Mouse (Mus musculus) thymus, postnatal 36 days (tissue): Measurements from ENCODE around the gene Ccdc40.

Source experiments
- DNase-seq, 2 experiments: peaks; one replicate each; pipeline ENCODE4 v3.0.0; 2022; ENCODE audit warnings: mixed read lengths in 2 of 2

The Ccdc40 gene

GRCm38 (mm10) chr11:119208870-119209370, 19.5 kb upstream of the Ccdc40 start:
- no peak for DNase-seq

GRCm38 (mm10) chr11:119209371-119210025, 18.9 kb upstream of the Ccdc40 start:
- no peak for DNase-seq

GRCm38 (mm10) chr11:119210321-119211100, 17.9 kb upstream of the Ccdc40 start:
- no peak for DNase-seq

GRCm38 (mm10) chr11:119211604-119212309, 16.6 kb upstream of the Ccdc40 start:
- DNase-seq: no peak

- no peak for DNase-seq
Observed at GRCm38 (mm10) chr11:119213166-119213885, 15.0 kb upstream of the Ccdc40 start.

GRCm38 (mm10) chr11:119215038-119215904, 13.1 kb upstream of the Ccdc40 start:
- peak in 1 of 2 experiments; percentile 10 for DNase-seq

- DNase-seq: peak in 1 of 2 experiments; percentile 32
Observed at GRCm38 (mm10) chr11:119215905-119216507, 12.4 kb upstream of the Ccdc40 start.

GRCm38 (mm10) chr11:119217861-119218260, 10.5 kb upstream of the Ccdc40 start:
- DNase-seq: no peak

- no peak for DNase-seq
Observed at GRCm38 (mm10) chr11:119219816-119220465, 8.4 kb upstream of the Ccdc40 start.

- DNase-seq: no peak
Observed at GRCm38 (mm10) chr11:119221812-119222510, 6.4 kb upstream of the Ccdc40 start.

- no peak for DNase-seq
Observed at GRCm38 (mm10) chr11:119223124-119223890, 5.1 kb upstream of the Ccdc40 start.

- no peak for DNase-seq
Observed at GRCm38 (mm10) chr11:119224926-119225325, 3.4 kb upstream of the Ccdc40 start.

- no peak for DNase-seq
Observed at GRCm38 (mm10) chr11:119225634-119226033, 2.7 kb upstream of the Ccdc40 start.

GRCm38 (mm10) chr11:119227591-119227990, 781 bp upstream of the Ccdc40 start:
- no peak for DNase-seq

GRCm38 (mm10) chr11:119228846-119229626, 664 bp downstream of the Ccdc40 start:
- DNase-seq: peak; percentile 51 to 60

- DNase-seq: no peak
Observed at GRCm38 (mm10) chr11:119234770-119235169, 6.4 kb downstream of the Ccdc40 start.

GRCm38 (mm10) chr11:119235596-119235995, 7.2 kb downstream of the Ccdc40 start:
- peak; percentile 60 to 70 for DNase-seq

GRCm38 (mm10) chr11:119236354-119236753, 8.0 kb downstream of the Ccdc40 start:
- DNase-seq: no peak
